Mouse (Mus musculus) liver, postnatal 0 days (tissue): ENCODE measurements around the gene Gp5.
A peak's percentile ranks its signal among the peaks of the same experiment; 100 is the strongest.

Experiments
- CTCF ChIP-seq: sonication (generic); IDR thresholded peaks from 2 replicates; pipeline ENCODE4 v1.5.1; 2016; ENCODE audit warnings: antibody characterized with exemption, low read depth
- EP300 ChIP-seq: IDR thresholded peaks from 2 replicates; pipeline ENCODE4 v1.6.1; 2016; ENCODE audit warnings: antibody characterized with exemption, low read depth, mild to moderate bottlenecking

GRCm38 (mm10) chr16:30314236-30314635 is 3.7 kb upstream of the Gp5 start:
- peak; percentile 66 for TF ChIP-seq CTCF
- TF ChIP-seq EP300, result no peak
